Comparison of ENCODE assay signal across 8 mouse cellular contexts in genomic region chr6:124809775-124810538, GRCm38 (mm10). TPM values are rescaled to one million over a fixed set of nuclear protein-coding genes. Genes with fewer than 3 reads are reported as not detected.
A peak's percentile ranks its signal among the peaks of the same experiment; 100 is the strongest.
DNase-seq lines count a peak whose midpoint lies in the region; ATAC-seq and TF ChIP-seq lines count a peak whose summit lies in the region.

No protein-coding gene starts in this region.

- no peak; the same call in 1 of the 2 replicates for ATAC-seq in lung, embryonic 14.5 days (ENCODE audit: insufficient read depth)
- ATAC-seq in embryonic facial prominence, embryonic 12.5 days (ENCODE audit: insufficient number of reproducible peaks, insufficient read depth, low FRiP score, low TSS enrichment) = no peak
- peak; percentile 0; the same call in 1 of the 2 replicates for ATAC-seq in intestine, embryonic 14.5 days (replicated peaks; ENCODE audit: low FRiP score, low TSS enrichment, low read depth)
- no peak for ATAC-seq in neural tube, embryonic 14.5 days (ENCODE audit: low read depth)

- no peaks in the 10 kb centered on the region for H3K27me3 ChIP-seq in lung, embryonic 14.5 days (ENCODE audit: insufficient read depth, low read length)
- H3K27me3 ChIP-seq in embryonic facial prominence, embryonic 12.5 days = no peaks in the 10 kb centered on the region
- H3K27me3 ChIP-seq in intestine, embryonic 14.5 days (replicated peaks; ENCODE audit: control insufficient read depth, insufficient read depth, low read length) = no peaks in the 10 kb centered on the region
- H3K27me3 ChIP-seq in neural tube, embryonic 14.5 days (ENCODE audit: control insufficient read depth, insufficient read depth, low read length) = no peaks in the 10 kb centered on the region

- WGBS in lung, embryonic 14.5 days = 36% methylated on average over 14 of the region's 14 CpGs
- WGBS in embryonic facial prominence, embryonic 12.5 days = 47% methylated on average over 14 of the region's 14 CpGs
- WGBS in intestine, embryonic 14.5 days = 43% methylated on average over 14 of the region's 14 CpGs
- 47% methylated on average over 14 of the region's 14 CpGs for WGBS in neural tube, embryonic 14.5 days

- H3K4me1 ChIP-seq in lung, embryonic 14.5 days (ENCODE audit: insufficient read depth) = peaks cover 21% of the 10 kb centered on the region
- H3K4me1 ChIP-seq in embryonic facial prominence, embryonic 12.5 days = peaks cover 40% of the 10 kb centered on the region
- H3K4me1 ChIP-seq in intestine, embryonic 14.5 days (replicated peaks; ENCODE audit: control insufficient read depth, insufficient read depth, low read length) = peaks cover 44% of the 10 kb centered on the region
- H3K4me1 ChIP-seq in neural tube, embryonic 14.5 days (ENCODE audit: control insufficient read depth, insufficient read depth, low read length) = peaks cover 32% of the 10 kb centered on the region

- no peaks in the 10 kb centered on the region for H3K9me3 ChIP-seq in lung, embryonic 14.5 days (ENCODE audit: low read depth, low read length)
- no peaks in the 10 kb centered on the region for H3K9me3 ChIP-seq in embryonic facial prominence, embryonic 12.5 days
- no peaks in the 10 kb centered on the region for H3K9me3 ChIP-seq in intestine, embryonic 14.5 days (ENCODE audit: control insufficient read depth, low read length)
- no peaks in the 10 kb centered on the region for H3K9me3 ChIP-seq in neural tube, embryonic 14.5 days (ENCODE audit: control insufficient read depth, low read length)

- DNase-seq in lung, embryonic 14.5 days = no peak
- DNase-seq in lung, postnatal 4 days = no peak
- DNase-seq in intestine, embryonic 14.5 days (ENCODE audit: low spot score) = no peak
- no peak for DNase-seq in Muller cell, postnatal 12 days (ENCODE audit: inconsistent ontology term)
- no peak for DNase-seq in right cerebral cortex, adult 2 months (ENCODE audit: low spot score in 2 of 2)
- DNase-seq in frontal cortex, postnatal 25 days (ENCODE audit: low spot score in 2 of 2) = no peak

- H3K4me3 ChIP-seq in lung, embryonic 14.5 days (ENCODE audit: low read depth, low read length) = peak overlapping the region; percentile 59
- peak overlapping the region; percentile 60 for H3K4me3 ChIP-seq in embryonic facial prominence, embryonic 12.5 days
- H3K4me3 ChIP-seq in intestine, embryonic 14.5 days (ENCODE audit: low read depth, low read length) = peak overlapping the region; percentile 57
- peak overlapping the region; percentile 40 for H3K4me3 ChIP-seq in neural tube, embryonic 14.5 days (ENCODE audit: low read depth, low read length)

- H3K4me2 ChIP-seq in lung, embryonic 14.5 days = peak overlapping the region; percentile 98
- H3K4me2 ChIP-seq in embryonic facial prominence, embryonic 12.5 days (replicated peaks) = peak overlapping the region; percentile 98
- peak overlapping the region; percentile 98 for H3K4me2 ChIP-seq in intestine, embryonic 14.5 days (ENCODE audit: low read length)
- H3K4me2 ChIP-seq in neural tube, embryonic 14.5 days (ENCODE audit: low read depth, low read length) = peak overlapping the region; percentile 66

- no peak for TF ChIP-seq CTCF in lung, embryonic 14.5 days (IDR thresholded peaks at IDR 0.05; ENCODE audit: low read depth)

- H3K27ac ChIP-seq in lung, embryonic 14.5 days (ENCODE audit: low read depth) = peak overlapping the region; percentile 90
- peak overlapping the region; percentile 91 for H3K27ac ChIP-seq in embryonic facial prominence, embryonic 12.5 days
- H3K27ac ChIP-seq in intestine, embryonic 14.5 days (ENCODE audit: low read depth) = peak overlapping the region; percentile 92
- H3K27ac ChIP-seq in neural tube, embryonic 14.5 days (ENCODE audit: low read depth, low read length) = peak overlapping the region; percentile 64; the same call in 1 of the 2 replicates

- peaks cover 28% of the 10 kb centered on the region for H3K36me3 ChIP-seq in lung, embryonic 14.5 days (ENCODE audit: insufficient read depth)
- H3K36me3 ChIP-seq in embryonic facial prominence, embryonic 12.5 days = peaks cover 21% of the 10 kb centered on the region
- peaks cover 27% of the 10 kb centered on the region for H3K36me3 ChIP-seq in intestine, embryonic 14.5 days (ENCODE audit: control insufficient read depth, insufficient read depth, low read length)
- H3K36me3 ChIP-seq in neural tube, embryonic 14.5 days (ENCODE audit: control insufficient read depth, insufficient read depth, low read length) = peaks cover 9% of the 10 kb centered on the region

- peak overlapping the region; percentile 68 for H3K9ac ChIP-seq in lung, embryonic 14.5 days
- H3K9ac ChIP-seq in embryonic facial prominence, embryonic 12.5 days = peak overlapping the region; percentile 74
- peak overlapping the region; percentile 67 for H3K9ac ChIP-seq in intestine, embryonic 14.5 days (ENCODE audit: low read length)
- H3K9ac ChIP-seq in neural tube, embryonic 14.5 days (replicated peaks; ENCODE audit: low read depth, low read length) = peak overlapping the region; percentile 59

RNA-seq across cellular contexts. Expression of gene Spsb2, which starts 1.5 kb away (rescaled TPM):
- polyA plus RNA-seq in lung, embryonic 14.5 days (2014; fragmentation: Nextera tagmentation; extraction: Ambion mirVana) = 6.8 and 6.9 TPM in 2 replicates
- polyA plus RNA-seq in embryonic facial prominence, embryonic 12.5 days (2016; fragmentation: Nextera tagmentation; extraction: Ambion mirVana) = 7.8 and 10.5 TPM in 2 replicates
- 7.3 and 7.4 TPM in 2 replicates for polyA plus RNA-seq in intestine, embryonic 14.5 days (2014; fragmentation: Nextera tagmentation; extraction: Ambion mirVana)
- 3.9 and 4.4 TPM in 2 replicates for polyA plus RNA-seq in neural tube, embryonic 14.5 days (2014; fragmentation: Nextera tagmentation; extraction: Ambion mirVana)

RNA-seq across cellular contexts. Expression of gene Tpi1, which starts 4.1 kb away (rescaled TPM):
- polyA plus RNA-seq in lung, embryonic 14.5 days (2014; fragmentation: Nextera tagmentation; extraction: Ambion mirVana) = 701 and 718 TPM in 2 replicates
- 615 and 621 TPM in 2 replicates for polyA plus RNA-seq in embryonic facial prominence, embryonic 12.5 days (2016; fragmentation: Nextera tagmentation; extraction: Ambion mirVana)
- polyA plus RNA-seq in intestine, embryonic 14.5 days (2014; fragmentation: Nextera tagmentation; extraction: Ambion mirVana) = 1,059 and 1,108 TPM in 2 replicates
- polyA plus RNA-seq in neural tube, embryonic 14.5 days (2014; fragmentation: Nextera tagmentation; extraction: Ambion mirVana) = 393 and 412 TPM in 2 replicates

RNA-seq across cellular contexts. Expression of gene Usp5, which starts 19.3 kb away (rescaled TPM):
- polyA plus RNA-seq in lung, embryonic 14.5 days (2014; fragmentation: Nextera tagmentation; extraction: Ambion mirVana) = 143 TPM in 2 replicates
- 191 and 197 TPM in 2 replicates for polyA plus RNA-seq in embryonic facial prominence, embryonic 12.5 days (2016; fragmentation: Nextera tagmentation; extraction: Ambion mirVana)
- 126 and 127 TPM in 2 replicates for polyA plus RNA-seq in intestine, embryonic 14.5 days (2014; fragmentation: Nextera tagmentation; extraction: Ambion mirVana)
- 162 and 171 TPM in 2 replicates for polyA plus RNA-seq in neural tube, embryonic 14.5 days (2014; fragmentation: Nextera tagmentation; extraction: Ambion mirVana)

RNA-seq across cellular contexts. Expression of gene Cdca3, which starts 19.4 kb away (rescaled TPM):
- polyA plus RNA-seq in lung, embryonic 14.5 days (2014; fragmentation: Nextera tagmentation; extraction: Ambion mirVana) = 204 and 206 TPM in 2 replicates
- polyA plus RNA-seq in embryonic facial prominence, embryonic 12.5 days (2016; fragmentation: Nextera tagmentation; extraction: Ambion mirVana) = 157 and 166 TPM in 2 replicates
- polyA plus RNA-seq in intestine, embryonic 14.5 days (2014; fragmentation: Nextera tagmentation; extraction: Ambion mirVana) = 178 and 183 TPM in 2 replicates
- polyA plus RNA-seq in neural tube, embryonic 14.5 days (2014; fragmentation: Nextera tagmentation; extraction: Ambion mirVana) = 16.8 and 16.9 TPM in 2 replicates

RNA-seq across cellular contexts. Expression of gene Gnb3, which starts 30.1 kb away (rescaled TPM):
- 0.24 and 0.68 TPM in 2 replicates for polyA plus RNA-seq in lung, embryonic 14.5 days (2014; fragmentation: Nextera tagmentation; extraction: Ambion mirVana)
- polyA plus RNA-seq in embryonic facial prominence, embryonic 12.5 days (2016; fragmentation: Nextera tagmentation; extraction: Ambion mirVana) = 0.58 and 1.0 TPM in 2 replicates
- 2.7 TPM in 2 replicates for polyA plus RNA-seq in intestine, embryonic 14.5 days (2014; fragmentation: Nextera tagmentation; extraction: Ambion mirVana)
- polyA plus RNA-seq in neural tube, embryonic 14.5 days (2014; fragmentation: Nextera tagmentation; extraction: Ambion mirVana) = 0.44 and 0.54 TPM in 2 replicates
